Mouse (Mus musculus): ENCODE results near the gene Gfi1b.

Gfi1b gene

DNA sequence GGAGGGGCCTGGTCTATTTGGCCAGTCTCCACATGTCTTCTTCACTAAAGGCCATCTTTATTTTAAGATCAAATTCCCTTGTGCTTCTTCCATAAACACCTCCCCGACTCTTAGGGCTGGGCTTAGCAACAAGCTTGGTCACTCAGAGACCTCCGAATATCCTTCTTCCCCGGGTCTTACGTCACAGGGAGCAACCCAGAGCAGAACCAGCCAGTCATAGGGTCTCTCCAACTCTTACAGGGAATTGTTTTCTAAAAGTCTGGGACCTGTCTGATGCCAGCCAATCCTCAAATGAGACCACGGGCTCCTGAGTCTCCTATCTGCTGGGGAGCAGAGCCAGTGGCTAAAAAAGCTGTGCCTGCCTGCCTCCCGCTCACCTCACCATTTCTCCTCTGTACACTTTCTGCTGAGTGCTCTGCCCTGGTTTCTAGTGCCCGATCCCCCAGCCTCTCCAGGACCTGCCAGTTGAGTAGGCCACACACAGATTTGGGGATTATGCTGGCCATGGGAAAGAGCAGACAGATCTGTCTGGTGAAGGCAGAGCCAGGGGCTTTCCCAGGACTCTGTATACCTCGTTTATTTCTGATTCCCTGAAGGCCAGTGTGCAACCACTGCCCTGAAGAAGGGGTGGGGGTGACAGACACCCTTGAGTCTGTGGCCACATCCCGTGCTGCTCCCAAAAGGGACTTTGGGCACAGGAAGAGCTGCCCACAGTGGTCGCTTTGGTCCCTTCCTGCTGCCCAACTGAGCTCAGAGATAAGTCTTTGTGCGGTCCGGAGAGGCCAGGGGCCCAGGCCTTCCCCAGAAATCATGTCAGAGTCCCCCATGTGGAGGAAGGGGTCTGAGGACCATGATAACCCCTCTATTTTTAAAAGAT, 22.9 kb downstream of the Gfi1b start:
- no peak for DNase-seq (ENCODE audit: low spot score)

DNA sequence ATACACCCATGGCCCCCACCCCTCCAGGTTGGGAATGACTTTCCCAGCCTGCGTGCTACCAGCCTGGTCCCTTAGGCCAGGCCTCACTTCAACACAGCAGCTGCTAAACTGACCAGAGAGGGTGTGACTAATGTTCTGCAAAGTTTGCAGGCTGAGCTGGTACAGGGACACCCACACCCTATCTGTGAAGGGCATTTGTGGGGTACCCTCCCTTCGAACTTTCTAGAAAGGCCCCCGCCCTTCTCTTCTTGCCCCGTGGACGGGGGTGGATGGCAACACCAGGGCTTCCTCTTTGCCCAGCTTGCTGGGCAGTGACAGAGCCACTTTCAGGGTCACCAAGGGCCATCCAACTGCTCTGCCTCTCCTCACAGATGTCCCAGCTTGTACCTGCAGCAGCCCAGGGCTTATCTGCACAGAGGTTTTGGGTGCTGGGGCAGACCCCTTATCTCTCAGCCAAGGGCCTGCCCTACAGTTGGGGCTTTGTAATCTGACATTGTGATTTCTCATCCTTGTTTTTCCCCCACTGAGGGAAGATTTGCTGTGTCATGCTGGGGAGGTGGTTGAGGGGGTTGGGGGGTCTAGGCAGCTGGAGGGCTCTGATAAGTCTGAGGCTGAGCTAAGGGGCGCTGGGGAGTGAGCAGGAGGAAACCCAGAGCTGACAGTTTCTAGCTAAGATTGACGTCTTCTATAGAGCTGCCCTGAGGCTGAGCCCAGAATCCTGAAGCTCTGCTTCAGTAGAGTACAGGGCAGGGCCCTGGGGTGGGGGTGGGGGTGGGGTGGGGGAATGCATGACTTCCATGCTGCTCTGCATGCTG, 23.8 kb downstream of the Gfi1b start:
- DNase-seq (ENCODE audit: low spot score), result no peak

DNA sequence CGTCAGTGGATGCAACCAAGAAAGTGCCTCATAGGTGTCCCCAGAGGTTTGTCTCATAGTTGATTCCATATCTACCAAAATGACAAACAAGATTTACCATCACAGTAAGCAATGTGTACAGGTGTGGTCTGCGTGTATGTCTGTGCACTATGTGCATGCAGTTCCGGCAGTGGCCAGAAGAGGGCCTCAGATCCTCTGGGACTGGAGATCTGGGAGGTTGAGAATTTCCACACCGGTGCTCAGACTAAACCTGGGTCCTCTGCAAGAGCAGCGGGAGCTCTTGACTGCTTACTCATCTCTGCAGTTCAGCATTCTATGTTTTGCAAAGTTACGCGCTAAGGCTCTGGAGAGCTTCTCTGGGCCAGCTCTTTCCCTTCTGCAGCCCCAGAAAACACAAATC, 24.8 kb downstream of the Gfi1b start:
- no peak for DNase-seq (ENCODE audit: low spot score)

DNA sequence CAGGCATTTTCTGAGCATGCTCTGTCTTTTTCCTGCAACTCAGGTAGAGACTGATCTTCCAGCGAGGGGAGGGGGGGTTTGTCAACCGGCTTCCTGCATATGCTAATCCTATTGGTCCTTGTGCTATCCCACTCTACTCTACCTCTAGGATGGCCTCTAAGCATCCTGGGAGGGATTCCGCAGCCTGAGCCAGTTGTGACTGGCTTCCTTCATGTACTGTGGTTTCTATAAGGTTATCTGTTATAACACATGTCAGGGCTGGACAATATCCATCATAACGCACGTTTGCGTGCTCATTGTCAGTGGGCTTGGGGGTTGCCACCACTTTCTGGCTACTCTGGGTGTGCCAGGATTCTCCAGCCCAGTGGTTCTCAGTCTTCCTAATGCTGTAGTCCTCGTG, 25.8 kb downstream of the Gfi1b start:
- no peak for DNase-seq (ENCODE audit: low spot score)

DNA sequence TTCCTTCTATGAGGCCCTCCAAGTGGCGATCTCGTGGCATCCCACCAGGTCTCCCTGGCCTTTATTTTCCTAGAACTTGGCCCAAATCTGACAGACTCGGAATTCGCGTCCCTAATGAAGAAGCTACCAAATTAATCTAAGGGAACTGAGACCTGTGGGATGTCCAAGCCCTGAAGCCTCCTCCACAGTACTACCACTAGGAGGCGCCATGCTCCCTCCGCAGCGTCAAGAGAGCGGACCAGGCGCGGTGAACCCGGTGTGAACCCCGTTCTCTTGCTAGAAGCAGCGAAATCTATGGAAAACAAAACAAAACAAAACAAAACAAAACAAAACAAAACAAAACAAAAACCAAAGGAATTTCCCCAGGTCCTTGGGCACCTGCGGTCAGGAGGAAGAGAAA, 29.0 kb downstream of the Gfi1b start:
- DNase-seq (ENCODE audit: low spot score), result no peak

DNA sequence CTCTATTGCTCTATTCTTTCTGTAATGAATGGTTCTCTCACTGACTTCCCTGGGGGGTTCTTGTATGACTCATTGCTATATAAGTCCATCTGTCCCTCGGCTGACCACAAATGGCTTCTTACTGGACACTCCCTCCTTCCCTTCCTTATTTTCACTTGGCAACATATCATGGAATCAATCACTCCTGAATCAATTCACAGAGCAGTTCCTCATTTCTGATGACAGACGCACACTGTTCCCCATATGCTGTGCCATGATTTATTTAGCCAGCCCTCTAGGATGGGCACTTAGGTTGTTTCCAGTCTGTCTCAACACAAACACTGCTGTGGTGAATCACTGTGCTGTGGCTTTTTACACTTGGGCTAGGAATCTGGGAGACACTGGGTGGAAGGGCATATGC, 30.3 kb downstream of the Gfi1b start:
- no peak for DNase-seq (ENCODE audit: low spot score)

DNA sequence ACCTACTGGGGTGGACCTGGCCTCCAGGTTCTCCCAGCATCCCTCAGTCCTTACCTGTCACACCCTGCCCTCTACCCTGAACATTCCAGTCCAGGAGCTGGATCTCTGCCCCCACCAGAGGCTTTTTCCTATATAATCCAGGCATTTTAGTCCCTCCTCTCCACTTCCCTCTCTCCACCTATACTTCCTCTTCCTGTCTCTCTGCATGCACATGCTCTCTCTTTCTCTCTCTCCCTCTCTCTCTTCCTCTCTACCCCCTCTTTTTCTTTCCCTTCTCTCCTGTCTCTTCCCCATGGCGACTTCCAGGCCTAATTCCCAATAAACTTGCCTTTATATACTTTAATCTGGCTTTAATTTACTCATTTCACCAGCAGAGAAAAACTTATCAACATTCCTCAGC, 33.2 kb downstream of the Gfi1b start:
- no peak for DNase-seq (ENCODE audit: low spot score)

DNA sequence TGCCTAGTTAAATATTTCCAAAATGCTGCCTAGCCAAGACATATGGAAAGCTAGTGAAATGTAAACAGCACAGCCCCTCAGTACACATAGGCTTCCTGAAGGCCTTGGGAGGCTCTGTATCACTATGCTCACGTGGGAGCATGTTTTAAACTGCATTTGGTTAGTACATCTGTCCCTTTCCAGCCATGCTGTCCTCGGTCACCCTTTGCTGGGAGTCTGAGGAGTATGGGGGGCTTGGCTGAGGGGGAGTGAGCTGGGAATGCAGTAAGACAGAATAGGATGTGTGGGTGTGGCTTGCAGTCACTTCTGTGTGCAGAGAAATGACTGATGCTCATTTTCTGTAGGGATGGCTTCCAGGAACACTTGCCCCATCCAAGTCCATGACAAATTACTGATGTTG, 36.1 kb downstream of the Gfi1b start:
- no peak for DNase-seq (ENCODE audit: low spot score)

DNA sequence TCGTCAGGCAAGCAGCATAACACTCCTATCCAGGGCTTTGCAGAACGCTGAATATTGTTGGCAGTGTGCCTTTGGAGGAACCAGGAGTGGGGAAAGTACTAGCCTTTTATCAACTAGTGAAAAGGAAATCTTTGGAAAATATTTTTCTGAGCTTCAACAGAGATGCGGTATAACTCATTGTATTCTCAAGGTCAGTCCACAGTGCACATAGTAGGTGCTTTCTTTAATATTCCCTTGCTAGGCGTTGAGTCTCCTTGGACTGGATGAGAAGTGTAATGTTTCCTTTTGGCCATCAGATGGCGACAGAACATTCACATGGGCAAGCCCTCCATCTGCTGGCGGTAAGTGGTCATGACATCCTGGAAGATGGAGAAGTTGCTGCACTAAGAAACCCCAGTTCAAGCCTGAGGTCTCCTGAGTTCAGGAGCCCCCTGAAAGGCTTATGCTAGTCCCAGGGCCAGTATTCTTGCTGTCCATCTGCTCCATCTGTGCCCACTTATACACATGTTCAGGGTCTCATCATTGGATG, 36.7 kb downstream of the Gfi1b start:
- peak; percentile 64 for DNase-seq (ENCODE audit: low spot score)

DNA sequence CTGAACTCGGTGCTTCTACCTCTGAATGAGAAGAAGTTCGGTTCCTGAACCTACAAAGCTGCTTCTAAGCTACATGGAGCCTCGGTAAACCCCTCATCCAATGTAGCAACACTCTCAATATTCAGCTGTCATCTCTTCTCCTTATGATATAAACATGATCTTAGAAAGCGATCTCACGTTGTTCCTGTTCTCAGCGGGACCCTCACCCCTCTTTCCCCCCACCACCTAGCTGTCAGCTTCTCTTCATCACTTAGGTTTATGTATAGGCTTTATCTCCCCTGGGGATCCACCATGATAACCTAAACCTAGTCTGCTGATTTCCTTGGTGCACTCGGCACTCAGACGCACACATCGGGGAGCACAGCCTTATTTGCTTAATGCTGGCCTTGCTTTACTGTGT, 38.1 kb downstream of the Gfi1b start, which contains the start of gene Gtf3c5:
Gtf3c5 (minus strand) TSS at position 101 of the 400 bp plus-strand sequence.
- no peak for DNase-seq (ENCODE audit: low spot score)

DNA sequence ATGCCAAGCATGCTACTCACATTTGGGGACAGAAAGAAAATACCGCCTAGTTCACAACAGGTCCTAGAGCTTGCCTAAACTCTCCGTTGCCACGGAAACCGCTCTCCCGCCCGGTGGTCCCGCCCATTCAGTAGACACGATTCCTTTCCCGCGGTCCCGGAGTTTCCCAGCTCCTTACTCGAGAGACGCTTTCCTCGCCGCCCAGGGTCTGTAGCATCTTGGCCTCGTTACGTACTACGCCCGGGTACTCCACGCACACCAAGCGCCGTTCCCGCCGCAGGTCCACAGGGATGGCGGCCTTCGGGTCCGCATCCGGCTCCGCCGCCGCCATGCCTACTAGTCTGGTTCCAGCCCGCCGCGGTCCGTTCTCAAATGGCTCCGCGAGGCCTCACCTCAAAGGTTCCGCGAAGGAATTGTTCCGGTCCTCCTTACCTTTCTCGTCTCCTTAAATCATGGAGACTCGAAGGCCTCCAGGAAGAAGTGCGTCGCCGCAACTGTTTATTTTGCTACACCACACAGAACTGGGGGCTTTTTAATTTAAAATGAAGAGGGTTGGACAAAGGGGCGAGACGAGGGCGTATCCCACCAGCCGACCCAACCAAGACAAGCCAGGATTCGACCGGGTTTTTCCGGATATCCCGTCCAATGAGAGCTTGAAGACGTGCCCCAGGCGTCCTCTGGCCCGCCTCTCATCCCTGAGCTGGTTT, 39.0 kb downstream of the Gfi1b start:
- peak; percentile 78 for DNase-seq (ENCODE audit: low spot score)

DNA sequence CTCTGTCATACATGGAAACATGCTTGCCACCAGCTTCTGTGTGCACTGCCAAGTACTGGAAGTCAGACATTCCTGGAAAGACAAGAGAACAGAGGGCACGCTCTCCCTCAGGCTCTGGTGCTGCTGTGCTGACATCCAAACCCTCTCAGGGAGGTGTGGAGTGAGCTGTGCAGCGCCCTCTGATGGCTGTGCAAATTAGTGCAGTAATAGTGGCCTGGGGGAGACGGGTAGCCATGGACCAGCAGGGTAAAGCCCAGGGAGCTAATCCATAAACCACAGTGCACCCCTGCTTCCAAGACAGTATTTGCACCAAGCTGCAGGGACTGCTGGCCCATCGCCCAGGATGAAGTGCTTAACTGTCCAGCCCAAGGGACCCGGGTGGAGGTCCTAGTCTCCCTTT, 43.8 kb downstream of the Gfi1b start:
- no peak for DNase-seq (ENCODE audit: low spot score)

DNA sequence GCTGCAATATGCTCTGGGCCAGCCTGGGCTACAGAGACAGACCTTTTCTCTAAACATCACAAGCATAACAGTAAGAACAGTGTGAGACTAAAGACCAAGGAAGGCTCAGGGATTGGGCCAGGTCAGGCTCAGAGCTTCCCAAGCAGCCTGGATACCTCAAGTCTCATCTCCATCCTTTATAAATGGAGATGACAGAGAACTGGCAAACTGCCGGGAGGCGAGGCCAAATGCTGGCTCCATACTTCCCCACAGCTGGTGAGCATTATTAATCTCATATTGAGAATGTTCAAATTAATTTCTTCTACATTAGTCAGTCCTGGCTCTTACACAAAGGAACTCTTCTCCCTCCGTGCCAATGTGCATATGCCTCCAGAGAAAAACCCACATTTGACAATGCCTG, 45.0 kb downstream of the Gfi1b start:
- no peak for DNase-seq (ENCODE audit: low spot score)

DNA sequence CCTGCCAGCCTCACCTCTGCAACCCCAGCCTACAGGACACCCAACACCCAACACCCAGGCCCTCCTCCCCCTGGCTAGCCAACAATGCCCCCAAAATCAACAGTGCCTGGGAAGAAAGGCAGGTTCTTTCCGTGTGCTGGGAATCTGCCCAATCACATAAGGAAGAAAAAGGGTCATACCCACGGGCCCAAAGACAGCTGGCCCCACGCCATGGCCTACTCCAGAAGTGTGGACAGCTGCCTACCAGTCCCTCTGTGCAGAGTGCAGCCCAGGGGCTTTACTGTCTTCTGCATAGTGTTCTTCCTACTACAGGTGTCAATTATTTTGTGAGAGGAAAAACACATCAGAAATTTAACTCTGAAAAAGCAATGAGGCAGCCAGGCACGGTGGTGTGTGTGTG, 46.4 kb downstream of the Gfi1b start:
- no peak for DNase-seq (ENCODE audit: low spot score)

DNA sequence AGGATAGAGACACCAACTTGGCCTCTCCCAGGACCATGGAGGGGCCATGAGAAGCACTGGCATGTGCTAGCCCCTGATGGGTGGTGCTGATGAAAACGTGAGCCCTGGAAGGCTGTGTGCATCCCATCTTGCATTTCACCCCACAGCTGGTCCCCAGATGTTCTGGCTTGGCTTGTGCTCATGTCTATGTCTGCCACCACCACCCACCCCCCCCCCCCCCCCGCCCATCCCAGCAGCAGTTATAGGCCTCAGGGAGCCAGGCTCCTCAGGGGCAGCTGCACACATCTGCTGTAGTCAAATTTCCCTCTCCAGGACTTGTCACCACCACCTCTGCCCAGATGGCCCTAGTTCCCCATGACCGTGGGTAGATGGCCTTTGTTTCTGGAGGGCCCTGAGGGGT, 51.9 kb downstream of the Gfi1b start:
- DNase-seq (ENCODE audit: low spot score), result no peak

DNA sequence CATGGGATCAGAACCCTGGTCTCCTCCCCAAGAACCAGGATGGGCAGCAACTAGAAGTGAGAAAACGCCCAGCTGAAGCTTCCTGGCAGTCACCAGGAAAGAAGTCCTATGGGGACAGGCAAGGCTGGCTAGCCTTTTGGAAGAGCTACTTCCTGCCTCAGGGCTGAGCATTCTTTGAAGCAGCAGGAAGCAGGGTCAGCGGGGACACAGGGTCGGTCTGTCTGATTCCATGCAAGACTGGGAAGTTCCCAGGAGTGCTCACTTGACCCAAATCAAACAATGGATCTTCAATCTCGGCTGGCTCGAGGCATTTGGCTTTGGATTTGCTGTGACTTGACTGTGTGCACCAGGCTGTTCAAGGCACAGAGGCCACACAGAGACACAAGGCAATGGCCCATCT, 55.2 kb downstream of the Gfi1b start:
- DNase-seq (ENCODE audit: low spot score), result no peak

DNA sequence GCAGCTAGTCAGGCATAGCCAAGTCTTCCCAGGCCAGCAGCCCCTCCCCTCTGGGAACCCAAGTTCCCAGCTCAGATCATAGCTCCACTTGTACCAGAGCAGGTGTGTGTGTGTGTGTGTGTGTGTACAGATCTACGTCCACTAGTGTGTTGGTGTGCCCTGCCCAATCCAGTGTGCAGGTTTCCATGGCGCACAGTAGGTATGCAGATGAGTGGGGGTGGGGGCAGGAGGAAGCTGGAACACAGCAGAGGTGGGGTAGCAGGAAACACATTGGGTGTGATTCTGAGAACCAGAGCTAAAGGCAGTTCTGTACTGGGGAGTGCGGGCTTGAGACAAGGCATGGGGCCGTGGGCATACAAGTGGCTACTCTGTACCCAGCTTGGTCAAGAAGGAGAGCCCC, 57.4 kb downstream of the Gfi1b start:
- no peak for DNase-seq (ENCODE audit: low spot score)

DNA sequence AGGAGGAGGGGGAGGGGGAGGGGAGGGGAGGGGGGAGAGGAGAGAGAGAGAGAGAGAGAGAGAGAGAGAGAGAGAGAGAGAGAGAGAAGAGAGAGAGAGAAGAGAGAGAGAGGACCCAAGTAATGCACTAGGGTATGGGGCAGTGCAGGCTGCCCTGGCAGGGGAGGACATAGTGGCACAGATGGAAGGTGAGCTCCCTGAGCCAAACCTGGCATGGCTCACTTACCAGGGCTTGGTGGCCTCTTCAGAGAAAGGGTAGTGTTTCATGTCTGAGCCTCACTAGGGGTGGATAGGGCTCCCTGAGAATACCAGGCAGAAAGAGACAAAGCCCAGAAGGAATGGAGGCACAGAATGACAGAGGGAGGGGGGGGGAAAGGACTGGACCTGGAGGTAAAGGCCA, 58.0 kb downstream of the Gfi1b start:
- DNase-seq (ENCODE audit: low spot score), result no peak

DNA sequence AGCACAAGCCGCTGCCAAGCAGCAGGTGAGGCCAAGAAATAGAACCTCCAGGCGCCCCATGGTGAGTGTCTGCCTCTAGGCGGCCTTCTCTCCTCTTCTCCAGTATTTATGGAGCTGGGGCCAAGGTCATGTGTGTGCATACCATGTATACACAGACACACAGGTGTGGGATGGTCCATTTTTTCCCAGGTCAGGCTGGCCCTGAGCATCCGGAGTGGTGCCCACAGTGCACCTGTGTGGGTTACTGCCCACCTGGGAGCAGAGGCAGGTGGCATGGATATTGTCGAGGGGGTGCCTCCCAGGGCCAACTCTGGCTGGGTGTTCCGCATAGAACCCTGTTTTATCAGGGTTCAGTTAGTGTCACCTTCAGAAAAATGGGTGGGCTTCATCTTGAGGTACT, 58.5 kb downstream of the Gfi1b start, which contains the start of gene Cel:
Cel (minus strand) TSS at position 101 of the 400 bp plus-strand sequence.
- DNase-seq (ENCODE audit: low spot score), result no peak

Data from left cerebral cortex, adult 11 months (tissue).